Mouse (Mus musculus) megakaryocyte, embryonic 14.5 days (primary cell): ENCODE measurements around the gene Nisch.

Experiments used
- FLI1 ChIP-seq: IDR thresholded peaks from 2 replicates; pipeline ENCODE4 v1.6.1; 2012; ENCODE audit warnings: low read length, inconsistent platforms, mixed read lengths
- GATA1 ChIP-seq: IDR thresholded peaks from 3 replicates; pipeline ENCODE4 v1.6.1; 2012; ENCODE audit warnings: mixed read lengths, low read length, inconsistent platforms, borderline replicate concordance

GRCm38 (mm10) chr14:31260374-31260773 is 43.6 kb upstream of the Nisch start:
- no peak for TF ChIP-seq GATA1
- TF ChIP-seq FLI1, result no peak
